Mouse (Mus musculus) intestine, postnatal 0 days (tissue): ENCODE results near the gene Qtrt1. TPM values are rescaled to one million over a fixed set of nuclear protein-coding genes. Genes with fewer than 3 reads are reported as not detected.
A peak's percentile ranks its signal among the peaks of the same experiment; 100 is the strongest.

Source experiments
- ATAC-seq: fragments of 200-750 bp; cut with Nextera tagmentation; 2 replicates; pipeline ENCODE4 v1.8.0; 2017; ENCODE audit warnings: mild to moderate bottlenecking, moderate TSS enrichment, moderate library complexity
- H3K27ac ChIP-seq: fragments of 300-500 bp; sonication (generic); 2 replicates; pipeline ENCODE4 v1.5.1; 2014; ENCODE audit warnings: mild to moderate bottlenecking, low read depth, low read length, moderate library complexity
- H3K27me3 ChIP-seq: fragments of 300-500 bp; sonication (generic); replicated peaks from 2 replicates; pipeline ENCODE4 v1.6.1; 2014; ENCODE audit warnings: low read length, mixed read lengths; ENCODE audit not compliant: control insufficient read depth, insufficient read depth
- H3K36me3 ChIP-seq: fragments of 300-500 bp; sonication (generic); 2 replicates; pipeline ENCODE4 v1.6.1; 2014; ENCODE audit warnings: mild to moderate bottlenecking, moderate library complexity; ENCODE audit not compliant: control insufficient read depth, insufficient read depth
- H3K4me1 ChIP-seq: fragments of 300-500 bp; sonication (generic); replicated peaks from 2 replicates; pipeline ENCODE4 v1.6.1; 2014; ENCODE audit warnings: antibody characterized with exemption, low read length, mixed read lengths; ENCODE audit not compliant: control insufficient read depth, insufficient read depth
- H3K4me2 ChIP-seq: fragments of 300-500 bp; sonication (generic); replicated peaks from 2 replicates; pipeline ENCODE4 v1.6.1; 2014; ENCODE audit warnings: low read depth, mild to moderate bottlenecking, moderate library complexity
- H3K4me3 ChIP-seq: fragments of 300-500 bp; sonication (generic); 2 replicates; pipeline ENCODE4 v1.5.1; 2014; ENCODE audit warnings: low read depth, low read length
- H3K9ac ChIP-seq: fragments of 300-500 bp; sonication (generic); 2 replicates; pipeline ENCODE4 v1.6.1; 2014; ENCODE audit warnings: mild to moderate bottlenecking, low read depth, low read length
- H3K9me3 ChIP-seq: fragments of 300-500 bp; sonication (generic); 2 replicates; pipeline ENCODE4 v1.6.1; 2016; ENCODE audit warnings: mixed run types; ENCODE audit not compliant: control insufficient read depth
- CTCF ChIP-seq: sonication (generic); IDR thresholded peaks from 2 replicates; pipeline ENCODE4 v1.5.1; 2016; ENCODE audit warnings: low read depth, mild to moderate bottlenecking, control low read depth, antibody characterized with exemption, moderate library complexity
- WGBS: fragments of 180-500 bp; shearing (Covaris S2); extraction: QIAGEN DNeasy Blood & Tissue Kit; methylation state at CpG from one replicate; pipeline ENCODE4 v1.1.7; 2014; 5-methylcytosine and 5-hydroxymethylcytosine counted together
- polyA plus RNA-seq: library from polyadenylated mRNA; unstranded; fragments of >200 nt; fragmentation: Nextera tagmentation; extraction: Ambion mirVana; gene quantifications from 2 replicates; pipeline ENCODE4 v1.2.1, GENCODE M21; 2015

The Qtrt1 gene
- polyA plus RNA-seq, 1 experiment from 2014 or later = 16.9 TPM

DNA sequence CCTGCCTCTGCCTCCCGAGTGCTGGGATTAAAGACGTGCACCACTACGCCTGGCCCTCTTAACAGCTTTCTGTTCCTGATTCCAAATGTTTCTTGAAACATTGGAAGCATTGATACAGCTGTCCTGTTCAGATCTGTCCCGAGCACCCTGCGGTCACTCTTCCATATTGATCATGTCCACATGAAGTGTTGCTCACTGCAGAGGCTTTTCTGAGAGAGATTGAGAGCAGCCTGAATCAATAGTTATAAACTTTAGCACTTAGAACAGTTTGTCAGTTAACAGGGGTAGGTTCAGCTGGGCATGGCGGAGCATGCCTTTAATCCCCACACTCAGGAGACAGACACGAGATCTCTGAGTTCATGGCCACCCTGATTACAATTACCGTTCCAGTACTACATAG is 32.2 kb downstream of the Qtrt1 start:
- no peaks in the 10 kb centered on the region for H3K9me3 ChIP-seq
- H3K36me3 ChIP-seq = 0 out of 2 replicates have a peak, but pooled peaks cover 15% of the 10 kb centered on the region
- no peak for TF ChIP-seq CTCF
- WGBS = 87% methylated on average over 8 of the region's 8 CpGs
- no peaks in the 10 kb centered on the region for H3K27me3 ChIP-seq
- no peak overlapping the region for H3K4me3 ChIP-seq
- H3K4me2 ChIP-seq = no peak overlapping the region
- ATAC-seq = no peak
- no peaks in the 10 kb centered on the region for H3K4me1 ChIP-seq
- no peak overlapping the region for H3K27ac ChIP-seq
- no peak overlapping the region for H3K9ac ChIP-seq

DNA sequence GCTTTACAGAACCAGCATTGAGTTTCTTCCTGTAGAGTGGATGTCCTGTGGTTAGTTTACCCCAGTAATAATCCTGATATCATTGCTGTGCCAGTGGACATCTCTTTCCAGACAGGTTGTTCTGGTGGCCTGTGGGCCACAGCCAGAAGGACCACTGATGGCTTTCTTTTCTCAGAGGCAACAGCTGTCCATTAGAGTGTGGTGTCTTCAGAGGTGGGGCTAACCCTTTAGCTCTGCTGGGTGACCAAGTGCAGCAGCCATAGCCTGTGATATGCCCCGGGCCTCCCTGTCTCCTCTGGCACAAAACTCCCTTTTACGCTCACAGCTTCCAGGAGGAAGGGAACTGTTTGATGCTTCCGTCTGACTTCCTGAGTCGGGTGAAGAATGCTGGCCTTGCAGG is 32.9 kb downstream of the Qtrt1 start:
- Histone ChIP-seq H3K4me2 (no peak overlapping the region), H3K9ac (no peak overlapping the region), H3K9me3 (no peaks in the 10 kb centered on the region), H3K4me1 (no peaks in the 10 kb centered on the region), H3K27ac (no peak overlapping the region), H3K4me3 (no peak overlapping the region), H3K27me3 (no peaks in the 10 kb centered on the region), H3K36me3 (0 out of 2 replicates have a peak, but pooled peaks cover 15% of the 10 kb centered on the region)
- no peak for ATAC-seq
- no peak for TF ChIP-seq CTCF
- 87% methylated on average over 4 of the region's 4 CpGs for WGBS

DNA sequence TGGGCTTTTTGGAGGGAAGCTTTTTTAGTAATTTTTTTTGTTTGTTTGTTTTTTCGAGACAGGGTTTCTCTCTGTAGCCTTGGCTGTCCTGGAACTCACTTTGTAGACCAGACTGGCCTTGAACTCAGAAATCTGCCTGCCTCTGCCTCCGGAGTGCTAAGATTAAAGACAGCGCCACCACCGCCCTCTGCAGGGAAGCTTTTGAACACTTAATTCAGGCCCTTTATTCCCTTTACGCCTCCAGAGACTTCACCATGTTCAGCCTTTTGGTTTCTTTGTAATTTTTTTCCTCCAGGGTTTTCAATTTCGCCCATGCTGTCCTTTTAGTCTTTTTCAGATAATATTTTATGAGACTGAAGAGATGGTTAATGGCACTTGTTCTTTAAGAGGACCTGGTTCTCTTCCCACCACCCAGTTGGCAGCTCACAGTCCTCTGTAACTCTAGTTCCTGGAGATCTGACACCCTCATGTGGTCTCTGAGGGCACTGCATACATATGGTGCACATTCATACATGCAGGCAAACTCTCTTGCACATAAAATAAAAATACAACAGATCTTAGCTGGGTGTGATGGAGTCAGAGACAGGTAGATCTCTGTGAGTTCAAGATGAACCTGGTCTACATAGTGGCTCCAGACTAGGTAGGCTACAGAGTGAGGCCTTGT is 33.6 kb downstream of the Qtrt1 start:
- Histone ChIP-seq H3K4me2 (no peak overlapping the region), H3K27ac (no peak overlapping the region), H3K4me3 (no peak overlapping the region), H3K9me3 (no peaks in the 10 kb centered on the region), H3K9ac (no peak overlapping the region), H3K27me3 (no peaks in the 10 kb centered on the region), H3K36me3 (0 out of 2 replicates have a peak, but pooled peaks cover 15% of the 10 kb centered on the region), H3K4me1 (no peaks in the 10 kb centered on the region)
- 95% methylated on average over 6 of the region's 6 CpGs for WGBS
- peak; percentile 31 for TF ChIP-seq CTCF
- no peak for ATAC-seq

DNA sequence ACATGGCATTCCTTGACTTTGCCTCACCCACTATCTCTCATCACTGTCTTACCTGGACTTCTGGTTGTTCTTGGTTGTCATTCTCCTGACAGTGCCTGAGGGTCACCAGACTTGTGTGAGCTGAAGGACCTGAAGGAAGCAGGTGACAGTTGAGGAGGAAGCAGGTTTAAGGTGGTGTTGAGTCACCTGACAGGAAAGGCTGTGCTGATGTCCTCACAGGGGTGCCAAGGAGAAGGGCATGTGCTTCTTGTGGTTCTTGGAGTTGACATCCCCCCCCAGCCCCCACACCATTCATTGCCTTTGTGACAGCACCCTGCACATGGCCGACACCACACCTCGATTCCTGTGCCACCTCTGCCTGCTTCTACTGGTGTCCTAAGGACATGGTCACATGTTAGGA is 36.1 kb downstream of the Qtrt1 start:
- H3K4me1 ChIP-seq = 0 out of 2 replicates have a peak, but pooled peaks cover 2% of the 10 kb centered on the region
- H3K4me3 ChIP-seq = no peak overlapping the region
- H3K36me3 ChIP-seq = 0 out of 2 replicates have a peak, but pooled peaks cover 5% of the 10 kb centered on the region
- no peaks in the 10 kb centered on the region for H3K27me3 ChIP-seq
- 0 out of 2 replicates have a peak overlapping the region, but pooled peaks have one; percentile 21 for H3K27ac ChIP-seq
- no peak overlapping the region for H3K9ac ChIP-seq
- TF ChIP-seq CTCF = no peak
- WGBS = 89% methylated on average over 2 of the region's 2 CpGs
- ATAC-seq = no peak
- no peaks in the 10 kb centered on the region for H3K9me3 ChIP-seq
- H3K4me2 ChIP-seq = no peak overlapping the region

DNA sequence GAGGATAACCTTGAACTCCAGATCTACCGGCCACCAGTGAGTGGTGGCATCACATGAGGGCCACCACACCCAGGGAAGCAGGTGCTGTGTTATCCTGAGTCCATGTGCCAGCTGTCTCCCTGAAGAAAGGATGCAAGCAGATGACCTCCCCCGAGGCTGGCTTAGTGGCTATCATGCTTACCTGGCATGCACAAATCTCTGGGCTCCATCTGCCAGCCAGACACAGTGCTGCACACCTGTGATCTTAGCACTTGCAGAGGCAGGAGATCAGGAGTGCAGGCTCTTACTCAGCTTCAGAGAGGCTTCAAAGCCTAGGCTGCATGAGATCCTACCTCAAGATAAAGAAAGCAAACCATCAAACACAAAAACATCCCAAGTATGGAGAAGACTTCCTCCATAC is 38.1 kb downstream of the Qtrt1 start:
- H3K4me2 ChIP-seq = no peak overlapping the region
- 0 out of 2 replicates have a peak, but pooled peaks cover 2% of the 10 kb centered on the region for H3K4me1 ChIP-seq
- peak overlapping the region; percentile 41 for H3K27ac ChIP-seq
- WGBS = 30% methylated on average over 2 of the region's 2 CpGs
- ATAC-seq = no peak
- no peak overlapping the region for H3K4me3 ChIP-seq
- no peaks in the 10 kb centered on the region for H3K9me3 ChIP-seq
- H3K9ac ChIP-seq = no peak overlapping the region
- H3K36me3 ChIP-seq = 0 out of 2 replicates have a peak, but pooled peaks cover 1% of the 10 kb centered on the region
- TF ChIP-seq CTCF = 0 out of 2 replicates have a peak, but pooled peaks have one; percentile 5
- H3K27me3 ChIP-seq = no peaks in the 10 kb centered on the region

DNA sequence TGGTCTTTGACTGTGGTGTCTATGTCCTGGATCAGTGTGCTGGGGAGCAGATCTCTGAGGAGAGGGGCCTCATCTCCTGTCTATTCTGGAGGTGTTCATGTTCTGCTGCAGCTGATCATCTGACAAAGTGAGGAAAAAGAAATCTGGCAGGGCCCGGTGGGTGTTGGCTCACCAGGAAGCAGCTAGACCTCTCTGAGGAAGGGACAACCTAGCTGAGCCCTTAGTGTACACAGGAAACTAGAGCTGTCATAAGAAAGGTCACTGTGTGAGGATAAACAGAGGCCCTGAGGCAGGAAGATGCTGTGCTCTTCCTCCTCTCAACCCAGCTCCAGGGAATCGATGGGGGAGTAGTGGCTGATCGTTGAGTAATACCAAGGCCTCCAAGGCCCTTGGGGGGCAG is 38.6 kb downstream of the Qtrt1 start:
- 48% methylated on average over 3 of the region's 3 CpGs for WGBS
- Histone ChIP-seq H3K4me2 (no peak overlapping the region), H3K4me1 (0 out of 2 replicates have a peak, but pooled peaks cover 2% of the 10 kb centered on the region), H3K27me3 (no peaks in the 10 kb centered on the region), H3K9ac (no peak overlapping the region), H3K36me3 (no peaks in the 10 kb centered on the region), H3K4me3 (no peak overlapping the region), H3K9me3 (no peaks in the 10 kb centered on the region), H3K27ac (peak overlapping the region; percentile 41)
- TF ChIP-seq CTCF = no peak
- no peak for ATAC-seq
